Mouse (Mus musculus) ES-E14 (cell line): ENCODE data around the gene Dnah11.

Source experiments
- CHD2 ChIP-seq: IDR thresholded peaks from 2 replicates; pipeline ENCODE4 v1.6.1; 2014; ENCODE audit warnings: mild to moderate bottlenecking, low read depth, low read length, inconsistent platforms
- HCFC1 ChIP-seq: IDR thresholded peaks from 2 replicates; pipeline ENCODE4 v1.6.1; 2012; ENCODE audit warnings: low read length, inconsistent platforms, borderline replicate concordance; ENCODE audit not compliant: insufficient read depth
- MAFK ChIP-seq: IDR thresholded peaks from 2 replicates; pipeline ENCODE4 v1.6.1; 2014; ENCODE audit warnings: mild to moderate bottlenecking, low read depth, low read length, inconsistent platforms; ENCODE audit not compliant: insufficient read depth
- ZC3H11A ChIP-seq: IDR thresholded peaks from 2 replicates; pipeline ENCODE4 v1.6.1; 2012; ENCODE audit warnings: low read depth, mild to moderate bottlenecking, inconsistent platforms, low read length, borderline replicate concordance

DNA sequence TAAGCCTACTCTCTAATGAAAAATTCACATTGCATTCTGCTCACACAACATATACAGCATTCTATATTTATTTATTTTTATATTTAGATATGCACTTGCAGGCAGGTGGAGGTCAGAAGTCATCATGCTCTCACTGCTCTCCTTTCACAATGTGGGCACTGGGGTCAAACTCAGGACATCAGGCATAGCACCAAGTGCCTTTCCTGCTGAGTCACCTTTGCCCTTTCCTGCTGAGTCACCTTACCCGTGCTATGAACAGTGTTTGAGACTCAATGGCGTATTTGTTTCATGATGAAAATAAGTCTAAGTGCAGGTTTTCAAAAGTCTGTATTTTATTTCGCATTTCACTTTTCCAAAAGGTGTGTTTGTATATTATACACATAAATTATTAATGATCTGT is 9.3 kb downstream of the Dnah11 start:
- TF ChIP-seq ZC3H11A (no peak), MAFK (peak; percentile 84), CHD2 (no peak), HCFC1 (no peak)
